Mouse (Mus musculus): Measurements from ENCODE around the gene Med6. TPM values are rescaled to one million over a fixed set of nuclear protein-coding genes. Genes with fewer than 3 reads are reported as not detected.

The Med6 gene
- total and polyA plus RNA-seq, 3 experiments: 32.3 to 66.8 (median 47.0) TPM

- Histone ChIP-seq H3K27ac (ENCODE audit: insufficient read depth, low read depth) (no peak overlapping the region), H3K4me2 (ENCODE audit: insufficient read depth, low read depth, poor library complexity, severe bottlenecking) (no peak overlapping the region), H3K27me3 (replicated peaks) (peaks cover 3% of the 10 kb centered on the region), H3K9ac (ENCODE audit: insufficient read depth, low read depth) (no peak overlapping the region), H3K9me3 (replicated peaks; ENCODE audit: low read length) (no peaks in the 10 kb centered on the region), H3K36me3 (replicated peaks in 1 of 2; ENCODE audit: control insufficient read depth in 1 of 2, insufficient read depth in 1 of 2, low read length in 1 of 2) (no peaks in the 10 kb centered on the region), H3K79me2 (replicated peaks; ENCODE audit: control insufficient read depth, extremely low read depth, insufficient read depth, poor library complexity, severe bottlenecking) (no peaks in the 10 kb centered on the region), H3K4me3 (replicated peaks in 1 of 3; ENCODE audit: low read depth in 2 of 3, low read length in 2 of 3, poor library complexity in 1 of 3) (no peak overlapping the region), H3K4me1 (ENCODE audit: control insufficient read depth in 1 of 2, insufficient read depth in 2 of 2) (no peaks in the 10 kb centered on the region)
- TF ChIP-seq BHLHE40 (IDR thresholded peaks at IDR 0.05; ENCODE audit: low read depth, low read length) (no peak), SMC3 (IDR thresholded peaks at IDR 0.05; ENCODE audit: low read depth, low read length) (no peak), MXI1 (IDR thresholded peaks at IDR 0.05; ENCODE audit: low read depth, low read length) (no peak), TCF12 (IDR thresholded peaks at IDR 0.05; ENCODE audit: low read depth, low read length) (no peak), ZKSCAN1 (IDR thresholded peaks at IDR 0.05; ENCODE audit: borderline replicate concordance, low read depth, low read length) (no peak), JUND (conservative IDR thresholded peaks at IDR 0.05; ENCODE audit: low read depth, low read length) (no peak), JUN (IDR thresholded peaks at IDR 0.05; ENCODE audit: insufficient read depth, low read depth, low read length) (no peak), GABPA (IDR thresholded peaks at IDR 0.05; ENCODE audit: insufficient replicate concordance, low read depth, low read length) (no peak), ZMIZ1 (IDR thresholded peaks at IDR 0.05; ENCODE audit: low read depth, low read length) (no peak), NELFE (IDR thresholded peaks at IDR 0.05; ENCODE audit: low read depth, low read length) (no peak), ELF1 (IDR thresholded peaks at IDR 0.05; ENCODE audit: low read depth, low read length) (no peak), MYC (IDR thresholded peaks at IDR 0.05; ENCODE audit: low read depth, low read length) (no peak), KAT2A (IDR thresholded peaks at IDR 0.05; ENCODE audit: insufficient replicate concordance, low read length) (no peak), TBP (conservative IDR thresholded peaks at IDR 0.05; ENCODE audit: low read depth, low read length) (no peak), IRF4 (IDR thresholded peaks at IDR 0.05; ENCODE audit: low read depth, low read length) (no peak), E2F4 (IDR thresholded peaks at IDR 0.05; ENCODE audit: insufficient replicate concordance, low read depth, low read length) (no peak), CHD2 (IDR thresholded peaks at IDR 0.05; ENCODE audit: low read length) (no peak)
- dilution Hi-C loops (cut with MboI; ENCODE audit: extremely low pct_ligation_motif_present, extremely low pct_unique_long_range_greater_than_20kb, low sequenced_read_pairs): no loop called here
- in situ Hi-C loops (cut with MboI; ENCODE audit: low pct_ligation_motif_present, low pct_unique_long_range_greater_than_20kb, low sequenced_read_pairs): loop anchor here (5.0 to 10.0 kb wide), 2 partner anchors 170 to 298 kb away; no protein-coding TSS in a partner anchor
- DNase-seq (ENCODE audit: extremely low read depth): no peak
Measured at GRCm38 (mm10) chr12:81616980-81617379, 22.2 kb upstream of the Med6 start.

GRCm38 (mm10) chr12:81615807-81616206, 21.0 kb upstream of the Med6 start:
- no peak for TF ChIP-seq KAT2A (IDR thresholded peaks at IDR 0.05; ENCODE audit: insufficient replicate concordance, low read length)
- TF ChIP-seq EP300 (IDR thresholded peaks at IDR 0.05; ENCODE audit: low read length): no peak
- no peak for TF ChIP-seq MAX (IDR thresholded peaks at IDR 0.05; ENCODE audit: low read length)
- no peak for TF ChIP-seq CHD1 (IDR thresholded peaks at IDR 0.05; ENCODE audit: low read depth, low read length)
- no peak for TF ChIP-seq USF1 (IDR thresholded peaks at IDR 0.05; ENCODE audit: low read depth, low read length)
- no peak for TF ChIP-seq MAZ (IDR thresholded peaks at IDR 0.05; ENCODE audit: low read depth, low read length)
- no peak for TF ChIP-seq ZKSCAN1 (IDR thresholded peaks at IDR 0.05; ENCODE audit: borderline replicate concordance, low read depth, low read length)
- no peak for TF ChIP-seq PAX5 (IDR thresholded peaks at IDR 0.05; ENCODE audit: low read length)
- TF ChIP-seq USF2 (conservative IDR thresholded peaks at IDR 0.05; ENCODE audit: low read depth, low read length): no peak
- TF ChIP-seq TCF12 (IDR thresholded peaks at IDR 0.05; ENCODE audit: low read depth, low read length): no peak
- TF ChIP-seq HCFC1 (IDR thresholded peaks at IDR 0.05; ENCODE audit: low read depth, low read length): no peak
- TF ChIP-seq NELFE (IDR thresholded peaks at IDR 0.05; ENCODE audit: low read depth, low read length): no peak
- no peak for TF ChIP-seq SIN3A (IDR thresholded peaks at IDR 0.05; ENCODE audit: low read length)
- TF ChIP-seq GABPA (IDR thresholded peaks at IDR 0.05; ENCODE audit: insufficient replicate concordance, low read depth, low read length): no peak
- no peak for TF ChIP-seq ELF1 (IDR thresholded peaks at IDR 0.05; ENCODE audit: low read depth, low read length)
- TF ChIP-seq ZNF384 (IDR thresholded peaks at IDR 0.05; ENCODE audit: low read depth, low read length): no peak
- no peak for TF ChIP-seq SMC3 (IDR thresholded peaks at IDR 0.05; ENCODE audit: low read depth, low read length)
- no peak for TF ChIP-seq ZC3H11A (IDR thresholded peaks at IDR 0.05; ENCODE audit: low read depth, low read length)
- TF ChIP-seq NRF1 (IDR thresholded peaks at IDR 0.05; ENCODE audit: low read depth, low read length): no peak
- no peaks in the 10 kb centered on the region for H3K9me3 ChIP-seq (replicated peaks; ENCODE audit: low read length)
- in situ Hi-C loops (cut with MboI; ENCODE audit: low pct_ligation_motif_present, low pct_unique_long_range_greater_than_20kb, low sequenced_read_pairs): loop anchor here (5.0 to 10.0 kb wide), 2 partner anchors 171 to 299 kb away; no protein-coding TSS in a partner anchor
- no peaks in the 10 kb centered on the region for H3K4me1 ChIP-seq (ENCODE audit: control insufficient read depth in 1 of 2, insufficient read depth in 2 of 2)
- H3K4me3 ChIP-seq (replicated peaks in 1 of 3; ENCODE audit: low read depth in 2 of 3, low read length in 2 of 3, poor library complexity in 1 of 3): no peak overlapping the region
- H3K4me2 ChIP-seq (ENCODE audit: insufficient read depth, low read depth, poor library complexity, severe bottlenecking): no peak overlapping the region
- dilution Hi-C loops (cut with MboI; ENCODE audit: extremely low pct_ligation_motif_present, extremely low pct_unique_long_range_greater_than_20kb, low sequenced_read_pairs): no loop called here
- no peak for DNase-seq (ENCODE audit: extremely low read depth)
- H3K27ac ChIP-seq (ENCODE audit: insufficient read depth, low read depth): no peak overlapping the region
- no peaks in the 10 kb centered on the region for H3K79me2 ChIP-seq (replicated peaks; ENCODE audit: control insufficient read depth, extremely low read depth, insufficient read depth, poor library complexity, severe bottlenecking)
- peaks cover 3% of the 10 kb centered on the region for H3K27me3 ChIP-seq (replicated peaks)
- no peak overlapping the region for H3K9ac ChIP-seq (ENCODE audit: insufficient read depth, low read depth)
- no peaks in the 10 kb centered on the region for H3K36me3 ChIP-seq (replicated peaks in 1 of 2; ENCODE audit: control insufficient read depth in 1 of 2, insufficient read depth in 1 of 2, low read length in 1 of 2)

Data from CH12.LX (cell line).